Mouse (Mus musculus): ENCODE results near the gene AI182371. TPM values are rescaled to one million over a fixed set of nuclear protein-coding genes. Genes with fewer than 3 reads are reported as not detected.

Gene AI182371
- polyA plus RNA-seq (2015; fragmentation: Nextera tagmentation; extraction: Ambion mirVana) = 0.39 and 0.87 TPM in 2 replicates

DNA sequence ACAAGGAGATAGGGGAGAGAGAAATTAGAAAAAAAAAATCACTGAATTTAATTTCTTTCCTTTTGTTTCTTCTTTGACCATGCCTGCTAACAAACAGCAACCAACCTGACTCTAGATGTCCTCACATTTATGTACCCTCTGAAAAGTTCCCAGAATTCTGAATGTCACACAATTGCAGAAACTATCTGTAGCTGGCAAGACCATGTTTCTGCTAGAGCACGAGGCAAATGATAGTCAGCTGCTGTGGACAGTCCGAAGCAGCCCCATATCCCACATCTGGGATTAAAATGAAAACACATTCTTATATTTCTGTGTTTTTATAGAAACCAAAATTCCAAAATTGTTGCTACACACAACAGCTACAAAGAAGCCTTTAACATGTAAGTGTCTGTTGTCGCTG, at the start of gene AI182371:
Gene AI182371, minus strand, starts transcription at position 101 of the 400 bp plus-strand sequence.
- no peak within 1 kb of the TSS for H3K4me2 ChIP-seq (ENCODE audit: low read depth, low read length)
- no peaks in the 10 kb centered on the region for H3K36me3 ChIP-seq (ENCODE audit: control insufficient read depth, insufficient read depth, low read length)
- no peak within 1 kb of the TSS for H3K27ac ChIP-seq (ENCODE audit: low read length)
- no peak within 1 kb of the TSS for H3K4me3 ChIP-seq (ENCODE audit: low read length)
- 89% methylated on average over 3 of the region's 3 CpGs for WGBS
- H3K4me1 ChIP-seq (ENCODE audit: control insufficient read depth, insufficient read depth, low read length) = no peaks in the 10 kb centered on the region
- no peaks in the 10 kb centered on the region for H3K9me3 ChIP-seq (ENCODE audit: control insufficient read depth, low read length)
- no peaks in the 10 kb centered on the region for H3K27me3 ChIP-seq (replicated peaks; ENCODE audit: control insufficient read depth, insufficient read depth, low read length)
- ATAC-seq = no peak
- no peak within 1 kb of the TSS for H3K9ac ChIP-seq (ENCODE audit: low read depth, low read length)

GRCm38 (mm10) chr2:35148806-35149205, 47.5 kb upstream of the AI182371 start:
- no peaks in the 10 kb centered on the region for H3K9me3 ChIP-seq (ENCODE audit: control insufficient read depth, low read length)
- peaks cover 33% of the 10 kb centered on the region for H3K36me3 ChIP-seq (ENCODE audit: control insufficient read depth, insufficient read depth, low read length)
- no peak for ATAC-seq
- H3K27me3 ChIP-seq (replicated peaks; ENCODE audit: control insufficient read depth, insufficient read depth, low read length) = no peaks in the 10 kb centered on the region
- no peak overlapping the region for H3K4me2 ChIP-seq (ENCODE audit: low read depth, low read length)
- no peaks in the 10 kb centered on the region for H3K4me1 ChIP-seq (ENCODE audit: control insufficient read depth, insufficient read depth, low read length)
- no peak overlapping the region for H3K4me3 ChIP-seq (ENCODE audit: low read length)
- H3K27ac ChIP-seq (ENCODE audit: low read length) = no peak overlapping the region
- WGBS = 94% methylated on average over 10 of the region's 10 CpGs
- H3K9ac ChIP-seq (ENCODE audit: low read depth, low read length) = no peak overlapping the region

DNA sequence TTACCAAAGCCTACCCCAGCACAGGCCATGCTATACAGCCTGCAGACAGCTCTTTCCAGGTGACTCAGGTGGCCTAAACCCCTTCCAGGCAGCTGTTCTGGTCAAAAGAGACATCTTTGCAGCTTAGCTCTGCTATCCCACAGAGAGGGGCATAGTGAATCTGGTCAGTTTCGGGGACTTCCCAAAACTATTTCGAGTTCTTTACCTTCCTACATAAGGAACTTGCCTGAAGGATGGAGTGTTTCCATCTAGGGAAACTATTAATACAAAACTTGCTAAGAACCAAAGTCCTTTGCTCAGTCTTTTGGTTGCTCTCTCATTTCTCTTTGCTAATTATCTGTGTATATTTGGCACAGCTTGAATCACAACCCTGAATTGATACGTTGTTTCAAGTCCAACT, 40.3 kb upstream of the AI182371 start:
- no peak overlapping the region for H3K4me2 ChIP-seq (ENCODE audit: low read depth, low read length)
- no peak overlapping the region for H3K9ac ChIP-seq (ENCODE audit: low read depth, low read length)
- no peaks in the 10 kb centered on the region for H3K4me1 ChIP-seq (ENCODE audit: control insufficient read depth, insufficient read depth, low read length)
- ATAC-seq = no peak
- no peaks in the 10 kb centered on the region for H3K9me3 ChIP-seq (ENCODE audit: control insufficient read depth, low read length)
- 90% methylated on average over 3 of the region's 3 CpGs for WGBS
- no peaks in the 10 kb centered on the region for H3K27me3 ChIP-seq (replicated peaks; ENCODE audit: control insufficient read depth, insufficient read depth, low read length)
- peaks cover 33% of the 10 kb centered on the region for H3K36me3 ChIP-seq (ENCODE audit: control insufficient read depth, insufficient read depth, low read length)
- no peak overlapping the region for H3K4me3 ChIP-seq (ENCODE audit: low read length)
- no peak overlapping the region for H3K27ac ChIP-seq (ENCODE audit: low read length)

GRCm38 (mm10) chr2:35138576-35138975, 37.2 kb upstream of the AI182371 start:
- Histone ChIP-seq H3K4me1 (ENCODE audit: control insufficient read depth, insufficient read depth, low read length) (no peaks in the 10 kb centered on the region), H3K36me3 (ENCODE audit: control insufficient read depth, insufficient read depth, low read length) (peaks cover 17% of the 10 kb centered on the region; the same call in 1 of the 2 replicates)

DNA sequence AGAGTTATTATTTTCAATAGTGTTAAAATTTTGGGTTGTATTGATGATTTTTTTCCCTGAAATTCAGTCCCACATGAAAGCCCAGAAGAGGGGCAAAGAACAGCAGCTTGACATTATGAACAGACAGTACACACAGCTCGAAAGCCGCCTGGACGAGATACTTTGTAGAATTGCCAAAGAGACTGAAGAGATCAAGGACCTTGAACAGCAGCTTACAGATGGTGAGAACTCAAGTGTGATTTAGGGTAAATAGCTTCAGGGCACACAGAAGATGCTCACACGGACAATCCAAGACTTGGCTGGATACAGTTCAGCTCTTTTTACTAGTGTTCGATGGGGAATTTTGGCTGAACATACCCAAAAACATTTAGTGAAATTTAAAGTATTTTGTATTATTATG, 32.5 kb upstream of the AI182371 start:
- ATAC-seq = no peak
- H3K4me2 ChIP-seq (ENCODE audit: low read depth, low read length) = no peak overlapping the region
- H3K9me3 ChIP-seq (ENCODE audit: control insufficient read depth, low read length) = no peaks in the 10 kb centered on the region
- no peak overlapping the region for H3K4me3 ChIP-seq (ENCODE audit: low read length)
- WGBS = 78% methylated on average over 5 of the region's 5 CpGs
- no peak overlapping the region for H3K27ac ChIP-seq (ENCODE audit: low read length)
- H3K27me3 ChIP-seq (replicated peaks; ENCODE audit: control insufficient read depth, insufficient read depth, low read length) = no peaks in the 10 kb centered on the region
- H3K36me3 ChIP-seq (ENCODE audit: control insufficient read depth, insufficient read depth, low read length) = 0 out of 2 replicates have a peak, but pooled peaks cover 10% of the 10 kb centered on the region
- no peak overlapping the region for H3K9ac ChIP-seq (ENCODE audit: low read depth, low read length)
- H3K4me1 ChIP-seq (ENCODE audit: control insufficient read depth, insufficient read depth, low read length) = peaks cover 7% of the 10 kb centered on the region

More at GRCm38 (mm10) chr2:35138576-35138975, 37.2 kb upstream of the AI182371 start:
- WGBS = 74% methylated on average over 1 of the region's 1 CpGs
- no peaks in the 10 kb centered on the region for H3K27me3 ChIP-seq (replicated peaks; ENCODE audit: control insufficient read depth, insufficient read depth, low read length)
- no peak overlapping the region for H3K4me3 ChIP-seq (ENCODE audit: low read length)
- H3K4me2 ChIP-seq (ENCODE audit: low read depth, low read length) = no peak overlapping the region
- H3K9ac ChIP-seq (ENCODE audit: low read depth, low read length) = no peak overlapping the region
- no peak overlapping the region for H3K27ac ChIP-seq (ENCODE audit: low read length)
- ATAC-seq = no peak
- H3K9me3 ChIP-seq (ENCODE audit: control insufficient read depth, low read length) = no peaks in the 10 kb centered on the region

GRCm38 (mm10) chr2:35132662-35133055, 31.3 kb upstream of the AI182371 start:
- Histone ChIP-seq H3K4me3 (ENCODE audit: low read length) (peak overlapping the region; percentile 64), H3K4me1 (ENCODE audit: control insufficient read depth, insufficient read depth, low read length) (peaks cover 7% of the 10 kb centered on the region), H3K27me3 (replicated peaks; ENCODE audit: control insufficient read depth, insufficient read depth, low read length) (no peaks in the 10 kb centered on the region), H3K9ac (ENCODE audit: low read depth, low read length) (peak overlapping the region; percentile 70), H3K4me2 (ENCODE audit: low read depth, low read length) (peak overlapping the region; percentile 73), H3K36me3 (ENCODE audit: control insufficient read depth, insufficient read depth, low read length) (0 out of 2 replicates have a peak, but pooled peaks cover 4% of the 10 kb centered on the region), H3K9me3 (ENCODE audit: control insufficient read depth, low read length) (no peaks in the 10 kb centered on the region), H3K27ac (ENCODE audit: low read length) (peak overlapping the region; percentile 92)
- WGBS = 2% methylated on average over 5 of the region's 5 CpGs
- no peak for ATAC-seq

DNA sequence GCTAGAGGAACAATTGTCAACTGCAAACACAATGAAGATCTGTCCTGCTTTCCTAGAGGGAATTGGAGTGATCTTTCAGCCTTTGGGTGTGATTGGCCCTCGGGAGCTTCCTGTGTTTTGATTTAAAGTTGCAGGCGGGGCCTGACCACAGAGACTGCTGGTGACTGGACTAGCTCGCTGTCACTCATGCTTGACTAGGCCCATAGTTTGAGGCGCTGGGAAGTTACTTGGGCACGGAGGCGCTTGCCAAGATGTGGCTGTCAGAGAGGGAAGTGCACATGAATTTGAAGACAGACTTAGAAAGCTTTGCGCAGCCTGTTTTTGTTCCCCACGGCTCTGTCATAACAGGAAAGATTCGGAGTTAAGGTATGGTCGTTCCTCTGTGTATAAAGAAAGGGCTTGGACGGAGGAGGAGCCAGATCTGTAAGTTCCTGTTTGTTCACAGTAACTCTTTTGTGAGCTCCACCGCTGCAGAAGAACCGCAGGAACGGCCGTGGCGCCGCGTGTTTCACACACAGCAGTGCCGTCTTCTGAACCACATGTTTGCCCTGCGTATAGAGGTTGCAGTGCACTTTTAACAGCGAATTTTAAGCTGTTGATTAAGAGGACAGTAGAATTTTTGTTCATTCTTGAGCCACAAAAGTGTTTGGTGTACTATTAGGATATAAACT, 30.8 kb upstream of the AI182371 start:
- peak overlapping the region; percentile 70 for H3K9ac ChIP-seq (ENCODE audit: low read depth, low read length)
- under 1% methylated on average over 21 of the region's 21 CpGs for whole genome bisulfite sequencing

DNA sequence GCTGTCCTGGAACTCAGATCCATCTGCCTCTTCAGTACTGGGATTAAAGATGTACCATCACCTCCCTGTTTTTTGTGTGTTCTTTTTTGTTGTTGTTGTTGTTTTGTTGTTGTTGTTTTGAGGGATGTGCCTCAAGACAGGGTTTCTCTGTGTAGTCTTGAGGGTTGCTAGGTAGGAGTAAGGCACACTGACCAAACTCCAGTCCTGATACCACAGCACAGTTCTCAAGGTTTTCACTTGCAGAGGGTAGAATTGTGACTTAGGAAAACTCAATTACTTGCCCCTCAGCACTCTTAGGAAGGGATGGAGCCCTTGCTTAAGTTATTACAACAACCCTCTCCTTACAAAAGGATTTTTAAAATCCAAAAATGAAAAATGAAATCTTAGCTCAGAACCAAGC, 30.1 kb upstream of the AI182371 start:
- ATAC-seq = peak; percentile 44; the same call in 1 of the 2 replicates
- Histone ChIP-seq H3K4me1 (ENCODE audit: control insufficient read depth, insufficient read depth, low read length) (peaks cover 7% of the 10 kb centered on the region), H3K27ac (ENCODE audit: low read length) (peak overlapping the region; percentile 45; the same call in 1 of the 2 replicates), H3K4me2 (ENCODE audit: low read depth, low read length) (0 out of 2 replicates have a peak overlapping the region, but pooled peaks have one; percentile 32), H3K36me3 (ENCODE audit: control insufficient read depth, insufficient read depth, low read length) (no peaks in the 10 kb centered on the region), H3K9me3 (ENCODE audit: control insufficient read depth, low read length) (no peaks in the 10 kb centered on the region), H3K4me3 (ENCODE audit: low read length) (0 out of 2 replicates have a peak overlapping the region, but pooled peaks have one; percentile 5), H3K27me3 (replicated peaks; ENCODE audit: control insufficient read depth, insufficient read depth, low read length) (no peaks in the 10 kb centered on the region), H3K9ac (ENCODE audit: low read depth, low read length) (0 out of 2 replicates have a peak overlapping the region, but pooled peaks have one; percentile 19)

More for the DNA sequence above, 30.8 kb upstream of the AI182371 start:
- H3K9me3 ChIP-seq (ENCODE audit: control insufficient read depth, low read length) = no peaks in the 10 kb centered on the region
- no peaks in the 10 kb centered on the region for H3K27me3 ChIP-seq (replicated peaks; ENCODE audit: control insufficient read depth, insufficient read depth, low read length)
- peak overlapping the region; percentile 64 for H3K4me3 ChIP-seq (ENCODE audit: low read length)
- H3K36me3 ChIP-seq (ENCODE audit: control insufficient read depth, insufficient read depth, low read length) = no peaks in the 10 kb centered on the region
- ATAC-seq = peak; percentile 100
- peak overlapping the region; percentile 92 for H3K27ac ChIP-seq (ENCODE audit: low read length)
- H3K4me1 ChIP-seq (ENCODE audit: control insufficient read depth, insufficient read depth, low read length) = peaks cover 7% of the 10 kb centered on the region
- H3K4me2 ChIP-seq (ENCODE audit: low read depth, low read length) = peak overlapping the region; percentile 73

DNA sequence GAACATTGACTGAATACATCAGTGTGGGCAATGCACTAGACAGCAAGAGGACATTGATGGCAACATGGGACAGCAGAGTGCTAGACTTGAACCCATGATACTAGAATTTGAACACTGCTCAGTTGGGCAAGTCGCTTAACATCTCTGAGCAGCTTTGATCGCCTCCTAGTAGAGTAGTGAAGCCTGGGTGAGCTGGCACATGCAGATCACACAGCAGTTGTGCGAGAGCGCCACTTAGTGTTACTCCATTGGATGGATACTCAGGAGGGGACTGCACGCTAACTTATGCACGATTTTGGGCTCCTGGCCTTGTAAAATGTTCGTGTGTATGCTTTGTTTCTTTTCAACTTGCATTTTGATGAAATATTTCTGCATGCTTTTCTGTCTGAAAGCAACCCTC, 23.4 kb upstream of the AI182371 start:
- H3K9me3 ChIP-seq (ENCODE audit: control insufficient read depth, low read length) = no peaks in the 10 kb centered on the region
- H3K9ac ChIP-seq (ENCODE audit: low read depth, low read length) = no peak overlapping the region
- no peak for ATAC-seq
- WGBS = 75% methylated on average over 7 of the region's 7 CpGs
- H3K4me1 ChIP-seq (ENCODE audit: control insufficient read depth, insufficient read depth, low read length) = no peaks in the 10 kb centered on the region
- no peak overlapping the region for H3K27ac ChIP-seq (ENCODE audit: low read length)
- H3K4me3 ChIP-seq (ENCODE audit: low read length) = no peak overlapping the region
- H3K27me3 ChIP-seq (replicated peaks; ENCODE audit: control insufficient read depth, insufficient read depth, low read length) = no peaks in the 10 kb centered on the region
- no peak overlapping the region for H3K4me2 ChIP-seq (ENCODE audit: low read depth, low read length)
- H3K36me3 ChIP-seq (ENCODE audit: control insufficient read depth, insufficient read depth, low read length) = peaks cover 3% of the 10 kb centered on the region
